Mouse (Mus musculus): ENCODE data around the gene Sp110.
"Not testable (repeated sequence)": the region's sequence is repeated elsewhere in the genome, so short reads cannot be mapped to it uniquely, and the experiment has no call there.

The Sp110 gene

GRCm38 (mm10) chr1:85598271-85599012 lies at the start of gene Sp110:
Gene Sp110, minus strand, starts transcription at chr1:85598817.
- not testable (repeated sequence) for DNase-seq (ENCODE audit: low spot score)

GRCm38 (mm10) chr1:85638144-85638543 lies 39.5 kb upstream of the Sp110 start:
- DNase-seq (ENCODE audit: low spot score), result not testable (repeated sequence)

GRCm38 (mm10) chr1:85636936-85637335 lies 38.3 kb upstream of the Sp110 start:
- not testable (repeated sequence) for DNase-seq (ENCODE audit: low spot score)

GRCm38 (mm10) chr1:85618689-85619088 lies 20.1 kb upstream of the Sp110 start:
- DNase-seq (ENCODE audit: low spot score), result not testable (repeated sequence)

GRCm38 (mm10) chr1:85617161-85617560 lies 18.5 kb upstream of the Sp110 start:
- not testable (repeated sequence) for DNase-seq (ENCODE audit: low spot score)

GRCm38 (mm10) chr1:85615819-85616218 lies 17.2 kb upstream of the Sp110 start:
- not testable (repeated sequence) for DNase-seq (ENCODE audit: low spot score)

- DNase-seq (ENCODE audit: low spot score), result not testable (repeated sequence)
These were observed 16.5 kb upstream of the Sp110 start for GRCm38 (mm10) chr1:85615096-85615495.

- DNase-seq (ENCODE audit: low spot score), result not testable (repeated sequence)
These were observed 12.0 kb upstream of the Sp110 start for GRCm38 (mm10) chr1:85610581-85610980.

GRCm38 (mm10) chr1:85608361-85608760 lies 9.7 kb upstream of the Sp110 start:
- not testable (repeated sequence) for DNase-seq (ENCODE audit: low spot score)

GRCm38 (mm10) chr1:85604341-85604740 lies 5.7 kb upstream of the Sp110 start:
- DNase-seq (ENCODE audit: low spot score), result not testable (repeated sequence)

GRCm38 (mm10) chr1:85600794-85601193 lies 2.2 kb upstream of the Sp110 start:
- DNase-seq (ENCODE audit: low spot score), result not testable (repeated sequence)

- not testable (repeated sequence) for DNase-seq (ENCODE audit: low spot score)
These were observed 1.5 kb upstream of the Sp110 start, which contains the start of gene Sp140 for GRCm38 (mm10) chr1:85600078-85600477. Gene Sp140, plus strand, starts transcription at chr1:85600378.

- not testable (repeated sequence) for DNase-seq (ENCODE audit: low spot score)
These were observed 6.1 kb downstream of the Sp110 start for GRCm38 (mm10) chr1:85592526-85592925.

- not testable (repeated sequence) for DNase-seq (ENCODE audit: low spot score)
These were observed 9.9 kb downstream of the Sp110 start for GRCm38 (mm10) chr1:85588697-85589096.

GRCm38 (mm10) chr1:85581518-85581917 lies 17.1 kb downstream of the Sp110 start:
- DNase-seq (ENCODE audit: low spot score), result not testable (repeated sequence)

GRCm38 (mm10) chr1:85580578-85580977 lies 18.0 kb downstream of the Sp110 start:
- DNase-seq (ENCODE audit: low spot score), result not testable (repeated sequence)

GRCm38 (mm10) chr1:85580148-85580534 lies 18.5 kb downstream of the Sp110 start:
- not testable (repeated sequence) for DNase-seq (ENCODE audit: low spot score)

- not testable (repeated sequence) for DNase-seq (ENCODE audit: low spot score)
These were observed 19.1 kb downstream of the Sp110 start for GRCm38 (mm10) chr1:85579199-85580147.

- not testable (repeated sequence) for DNase-seq (ENCODE audit: low spot score)
These were observed 20.1 kb downstream of the Sp110 start for GRCm38 (mm10) chr1:85578372-85579010.

- not testable (repeated sequence) for DNase-seq (ENCODE audit: low spot score)
These were observed 23.2 kb downstream of the Sp110 start, which contains the start of gene G530012D18Rik for GRCm38 (mm10) chr1:85575376-85575775. Gene G530012D18Rik, plus strand, starts transcription at chr1:85575676.

- not testable (repeated sequence) for DNase-seq (ENCODE audit: low spot score)
These were observed 25.1 kb downstream of the Sp110 start for GRCm38 (mm10) chr1:85573554-85573953.

- not testable (repeated sequence) for DNase-seq (ENCODE audit: low spot score)
These were observed 43.4 kb downstream of the Sp110 start for GRCm38 (mm10) chr1:85555261-85555660.
